Mouse (Mus musculus): ENCODE results near the gene Scg2. TPM values are rescaled to one million over a fixed set of nuclear protein-coding genes. Genes with fewer than 3 reads are reported as not detected.

Gene Scg2
- polyA plus RNA-seq, 1 experiment from 2014 or later: 0.22 TPM

Other genes starting within 250 kb of the Scg2 start
- gene Ap1s3, start 231.9 kb upstream of the Scg2 start, polyA plus RNA-seq (2014; fragmentation: Nextera tagmentation; extraction: Ambion mirVana): 0.92 and 2.0 TPM in 2 replicates

Data from kidney, embryonic 14.5 days (tissue).